Mouse (Mus musculus) limb, embryonic 10.5 days (tissue): ENCODE results near the gene Grm4. TPM values are rescaled to one million over a fixed set of nuclear protein-coding genes. Genes with fewer than 3 reads are reported as not detected.

Experiments used
- DNase-seq: peaks from one replicate; pipeline ENCODE4 v3.0.0-alpha.2; 2017; ENCODE audit warnings: low spot score
- H3K27ac ChIP-seq: fragments of 300-500 bp; sonication (generic); 2 replicates; pipeline ENCODE4 v1.5.1; 2016; ENCODE audit warnings: mild to moderate bottlenecking
- H3K27me3 ChIP-seq: fragments of 300-500 bp; sonication (generic); 2 replicates; pipeline ENCODE4 v1.6.1; 2016; ENCODE audit warnings: low read depth, mild to moderate bottlenecking; ENCODE audit not compliant: poor library complexity, severe bottlenecking
- H3K36me3 ChIP-seq: fragments of 300-500 bp; sonication (generic); 2 replicates; pipeline ENCODE4 v1.6.1; 2016; ENCODE audit warnings: mild to moderate bottlenecking, moderate library complexity
- H3K4me1 ChIP-seq: fragments of 300-500 bp; sonication (generic); 2 replicates; pipeline ENCODE4 v1.6.1; 2016
- H3K4me3 ChIP-seq: fragments of 300-500 bp; sonication (generic); 2 replicates; pipeline ENCODE4 v1.5.1; 2016; ENCODE audit warnings: mild to moderate bottlenecking, moderate library complexity
- H3K9me3 ChIP-seq: fragments of 300-500 bp; sonication (generic); replicated peaks from 2 replicates; pipeline ENCODE4 v1.6.1; 2016; ENCODE audit warnings: mild to moderate bottlenecking
- WGBS: fragments of 180-500 bp; shearing (Covaris S2); methylation state at CpG from one replicate; pipeline ENCODE4 v1.1.7; 2016; 5-methylcytosine and 5-hydroxymethylcytosine counted together
- polyA plus RNA-seq: library from polyadenylated mRNA; unstranded; fragments of >200 nt; fragmentation: Nextera tagmentation; extraction: Ambion mirVana; gene quantifications from 2 replicates; pipeline ENCODE4 v1.2.1, GENCODE M21; 2016

Gene Grm4
- polyA plus RNA-seq, 1 experiment from 2014 or later: 0.06 TPM

DNA sequence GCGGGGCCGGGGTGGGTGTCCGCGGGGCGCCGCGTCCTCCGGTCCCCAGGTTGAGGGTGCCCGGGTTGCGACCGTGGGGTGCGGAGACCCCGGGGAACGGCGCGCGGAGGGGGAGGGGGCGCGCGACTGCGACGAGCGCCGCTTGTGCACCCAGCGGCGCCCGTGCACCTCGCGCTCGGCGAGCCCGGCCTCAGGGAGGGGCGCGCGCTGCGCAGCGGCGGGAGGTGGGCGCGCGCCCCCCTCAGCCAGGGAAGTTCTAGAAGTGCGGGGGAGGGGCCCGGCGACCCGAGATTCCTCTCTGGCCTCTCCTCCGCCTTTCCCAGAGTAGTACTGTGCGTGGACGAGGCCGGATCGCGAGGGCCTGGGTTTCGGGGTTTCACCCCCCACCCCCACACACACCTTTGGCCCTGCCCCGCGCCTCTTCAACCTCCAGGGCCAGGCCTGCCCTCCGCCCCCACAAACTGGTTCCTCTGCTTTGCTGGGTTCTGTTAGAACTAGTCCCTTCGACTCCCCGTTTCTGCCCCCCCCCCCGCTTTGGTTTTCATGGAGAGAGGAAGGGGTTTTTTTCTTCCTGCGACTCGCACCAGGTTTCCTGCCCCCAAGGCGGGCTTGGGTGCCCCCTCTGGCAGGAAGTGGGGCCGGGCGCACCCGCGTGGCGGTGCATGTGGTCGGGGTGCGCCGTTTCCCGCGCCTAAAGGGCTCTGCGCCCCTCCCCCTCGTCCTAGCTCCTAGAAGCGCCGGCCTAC is 36.2 kb upstream of the Grm4 start:
- no peaks in the 10 kb centered on the region for H3K9me3 ChIP-seq
- no peaks in the 10 kb centered on the region for H3K27me3 ChIP-seq
- peak; percentile 86 for DNase-seq
- peak overlapping the region; percentile 98 for H3K4me3 ChIP-seq
- peaks cover 35% of the 10 kb centered on the region for H3K36me3 ChIP-seq
- WGBS: under 1% methylated on average over 70 of the region's 75 CpGs
- peak overlapping the region; percentile 99 for H3K27ac ChIP-seq
- peaks cover 73% of the 10 kb centered on the region for H3K4me1 ChIP-seq

DNA sequence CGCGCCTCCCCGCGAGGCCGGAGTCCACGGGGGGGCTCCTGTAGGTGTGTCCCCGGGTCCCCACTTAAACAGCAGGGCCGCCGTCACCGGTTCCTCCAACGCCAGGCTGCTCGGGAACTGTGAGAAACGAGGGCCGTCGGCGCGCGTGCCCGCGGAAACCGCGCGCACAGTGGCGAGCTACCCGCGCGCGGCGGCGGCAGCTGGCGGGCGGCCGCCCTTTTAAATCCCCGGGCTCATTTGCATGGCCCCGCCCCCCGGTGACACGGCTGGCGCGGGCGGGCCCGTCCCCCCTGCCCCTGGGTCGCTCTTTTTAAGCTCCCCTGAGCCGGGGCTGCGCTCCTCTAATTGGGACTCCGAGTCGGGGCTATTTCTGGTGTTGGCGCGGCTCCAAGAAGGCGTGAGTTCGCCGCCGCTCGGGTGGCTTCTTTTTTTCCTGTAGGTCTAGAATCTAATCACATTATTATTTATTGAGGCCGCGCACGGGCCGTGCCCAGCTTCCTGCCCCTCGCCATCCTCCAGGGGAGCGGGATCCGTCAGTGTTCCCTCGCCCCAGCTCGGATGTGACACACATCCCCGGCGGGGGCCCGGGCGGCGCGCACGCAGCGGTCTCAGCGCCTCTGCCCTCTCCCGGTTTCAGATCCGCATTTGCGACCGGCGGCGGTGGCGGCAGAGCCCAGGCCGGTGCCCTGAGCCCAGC is 35.3 kb upstream of the Grm4 start, which contains the start of gene Hmga1:
Gene Hmga1, plus strand, starts transcription at position 183 of the 697 bp plus-strand sequence.
- peaks cover 75% of the 10 kb centered on the region for H3K4me1 ChIP-seq
- WGBS: under 1% methylated on average over 78 of the region's 79 CpGs
- H3K9me3 ChIP-seq: no peaks in the 10 kb centered on the region
- peak; percentile 97 for DNase-seq
- H3K36me3 ChIP-seq: peaks cover 26% of the 10 kb centered on the region
- H3K27ac ChIP-seq: peak within 1 kb of the TSS; percentile 99
- peak within 1 kb of the TSS; percentile 98 for H3K4me3 ChIP-seq
- H3K27me3 ChIP-seq: no peaks in the 10 kb centered on the region

DNA sequence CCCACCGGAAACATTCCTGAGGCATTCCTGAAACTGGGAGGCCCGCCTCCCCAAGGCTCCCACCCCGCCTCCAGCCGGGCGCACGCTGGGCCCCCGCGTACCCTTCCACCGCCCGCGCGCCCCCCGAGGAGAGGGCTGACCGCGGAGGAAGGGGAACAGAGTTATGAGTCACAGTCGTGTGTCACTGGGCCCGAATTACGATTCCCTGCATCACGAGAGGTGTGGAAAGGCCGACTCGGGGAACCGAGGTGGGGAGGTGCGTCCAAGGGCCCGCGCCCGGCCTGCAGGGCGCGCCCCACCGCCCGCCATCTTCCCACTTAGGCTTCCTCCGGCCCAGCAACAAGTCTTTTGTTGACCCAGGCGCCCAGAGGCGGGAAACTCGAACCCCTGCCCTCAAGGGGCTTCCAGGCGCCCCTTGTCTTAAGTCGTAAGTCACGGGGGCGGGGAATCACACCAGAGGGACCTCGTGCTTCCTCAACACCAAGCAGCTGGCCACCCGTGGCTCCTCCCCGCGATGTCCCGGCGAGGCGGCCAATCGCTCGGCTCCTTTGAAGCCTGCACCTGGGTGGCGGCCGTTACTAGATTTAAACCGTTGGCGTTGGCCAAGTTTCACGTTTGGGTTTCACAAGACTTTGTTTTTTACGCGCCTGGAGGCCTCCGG is 34.4 kb upstream of the Grm4 start:
- peaks cover 74% of the 10 kb centered on the region for H3K4me1 ChIP-seq
- under 1% methylated on average over 55 of the region's 55 CpGs for WGBS
- no peaks in the 10 kb centered on the region for H3K27me3 ChIP-seq

DNA sequence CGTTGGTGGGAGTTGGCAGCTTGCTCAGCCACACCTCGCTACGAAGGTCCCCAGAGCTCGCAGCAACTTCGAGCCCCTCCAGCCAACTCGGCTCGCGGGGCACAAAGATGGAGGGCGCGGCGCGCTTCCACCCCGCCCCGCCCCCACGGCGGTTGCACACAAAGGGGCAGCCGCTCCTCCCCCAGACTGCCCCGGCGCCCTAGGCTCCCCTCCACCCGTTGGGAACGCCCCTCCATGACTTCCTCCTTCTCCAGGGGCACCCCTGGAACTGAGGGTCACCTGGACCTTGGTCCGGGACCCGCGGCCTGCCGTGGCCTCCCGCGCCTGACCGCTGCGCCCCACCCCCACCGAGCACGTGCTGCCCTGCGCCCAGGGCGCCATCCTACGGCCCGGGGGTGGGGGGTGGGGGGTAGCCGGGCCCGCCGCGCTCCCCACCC is 33.9 kb upstream of the Grm4 start:
- Histone ChIP-seq H3K36me3 (peaks cover 13% of the 10 kb centered on the region), H3K4me3 (peak overlapping the region; percentile 98), H3K27ac (peak overlapping the region; percentile 99), H3K27me3 (no peaks in the 10 kb centered on the region), H3K4me1 (peaks cover 69% of the 10 kb centered on the region), H3K9me3 (no peaks in the 10 kb centered on the region)
- 1% methylated on average over 39 of the region's 39 CpGs for WGBS
- no peak for DNase-seq

More for the DNA sequence above, 34.4 kb upstream of the Grm4 start:
- Histone ChIP-seq H3K36me3 (peaks cover 18% of the 10 kb centered on the region), H3K9me3 (no peaks in the 10 kb centered on the region), H3K4me3 (peak overlapping the region; percentile 98), H3K27ac (peak overlapping the region; percentile 99)
- peak; percentile 93 for DNase-seq

DNA sequence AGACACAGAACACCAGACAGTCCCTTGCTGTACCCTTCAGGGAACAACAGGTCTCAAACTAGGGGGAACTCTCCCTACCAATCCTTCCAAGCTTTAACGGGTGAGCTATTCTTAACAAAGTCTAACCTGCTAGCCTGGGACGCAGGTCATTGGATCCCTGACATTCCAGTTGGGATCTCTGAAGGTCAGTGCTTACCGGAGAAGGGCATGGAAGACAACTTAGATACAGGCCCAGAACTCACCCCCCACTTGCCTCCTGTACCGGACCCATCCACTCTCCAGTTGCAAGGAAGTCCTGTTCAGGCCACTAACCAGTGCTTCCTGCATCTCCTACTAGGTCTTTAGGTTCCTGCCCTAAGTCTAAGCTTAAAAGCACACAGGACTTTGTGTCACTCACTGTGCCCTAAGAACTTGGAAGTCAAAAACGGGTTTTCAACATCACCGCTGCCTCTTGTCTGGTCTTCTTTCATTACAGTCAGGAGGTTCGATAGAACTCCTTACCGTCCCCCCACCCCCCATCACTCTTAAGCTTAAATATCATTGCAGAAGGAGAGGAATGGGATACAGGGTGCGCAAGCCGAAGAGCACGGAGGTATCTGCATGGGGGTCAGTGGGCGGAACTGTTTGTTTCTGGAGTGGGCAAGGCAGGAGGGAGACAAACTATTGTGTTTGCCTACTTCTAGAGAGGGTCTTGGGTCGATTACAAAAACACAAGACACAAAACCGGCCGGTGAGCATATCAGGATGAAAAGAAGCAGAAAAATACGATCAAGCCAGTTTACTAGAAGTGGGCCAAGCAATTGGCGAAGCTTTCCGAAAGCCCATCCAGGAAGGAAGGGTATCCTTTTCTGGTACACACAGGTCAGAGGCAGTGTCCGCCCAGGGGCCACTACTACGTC is 33.1 kb upstream of the Grm4 start:
- DNase-seq: no peak
- H3K27me3 ChIP-seq: no peaks in the 10 kb centered on the region
- peaks cover 5% of the 10 kb centered on the region for H3K36me3 ChIP-seq
- H3K27ac ChIP-seq: peak overlapping the region; percentile 99
- peak overlapping the region; percentile 98 for H3K4me3 ChIP-seq
- H3K9me3 ChIP-seq: no peaks in the 10 kb centered on the region
- peaks cover 69% of the 10 kb centered on the region for H3K4me1 ChIP-seq
- WGBS: 41% methylated on average over 20 of the region's 20 CpGs

DNA sequence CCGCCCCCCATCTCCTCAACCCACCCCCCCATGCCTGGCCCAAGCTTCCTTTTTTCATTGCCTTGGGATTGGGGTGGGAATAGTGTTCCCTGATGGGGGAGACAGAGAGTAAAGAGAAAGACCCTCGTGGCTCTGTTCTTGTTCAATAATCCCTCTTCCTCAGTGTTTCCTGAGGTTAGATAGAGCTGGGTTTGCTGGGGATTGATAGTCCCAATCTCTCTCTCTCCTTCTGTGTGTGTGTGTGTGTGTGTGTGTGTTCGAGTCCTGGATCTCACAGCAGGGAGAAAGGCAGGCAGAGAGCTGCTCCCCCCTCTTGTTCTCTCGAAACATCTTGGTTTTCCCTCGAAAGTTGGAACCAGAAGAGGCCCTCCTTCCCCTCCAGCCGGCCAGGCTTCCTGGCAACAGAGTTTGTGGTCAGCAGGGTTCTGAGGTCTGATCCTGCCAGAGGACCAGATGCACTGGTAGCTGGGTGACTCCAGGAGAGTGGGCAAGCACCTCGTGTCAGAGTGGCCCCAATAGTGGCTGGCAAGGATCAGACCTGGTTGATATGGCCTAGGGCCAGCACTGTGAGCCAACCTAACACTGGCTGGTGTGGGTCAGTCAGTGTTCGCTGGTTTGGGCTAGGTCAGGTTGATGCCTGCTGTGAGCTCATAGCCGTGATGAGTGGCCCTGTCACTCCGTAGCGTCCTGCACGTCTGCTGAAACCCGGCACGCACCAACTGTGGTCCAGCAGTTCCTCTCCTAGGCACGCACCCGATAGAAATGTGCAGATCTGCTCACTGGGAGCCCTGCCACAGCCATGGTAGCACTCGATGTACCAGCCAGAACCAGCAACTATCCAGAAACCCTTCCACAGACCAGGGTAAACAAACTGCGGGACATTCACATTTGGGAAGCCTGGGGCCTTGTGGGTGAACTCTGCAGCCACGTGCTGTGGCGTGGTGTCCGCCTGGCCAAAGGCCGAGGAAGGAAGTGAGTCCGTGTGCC is 31.3 kb upstream of the Grm4 start:
- Histone ChIP-seq H3K4me1 (peaks cover 63% of the 10 kb centered on the region), H3K36me3 (no peaks in the 10 kb centered on the region), H3K27ac (peak overlapping the region; percentile 65), H3K27me3 (no peaks in the 10 kb centered on the region), H3K9me3 (no peaks in the 10 kb centered on the region), H3K4me3 (no peak overlapping the region)
- WGBS: 85% methylated on average over 23 of the region's 23 CpGs
- no peak for DNase-seq

DNA sequence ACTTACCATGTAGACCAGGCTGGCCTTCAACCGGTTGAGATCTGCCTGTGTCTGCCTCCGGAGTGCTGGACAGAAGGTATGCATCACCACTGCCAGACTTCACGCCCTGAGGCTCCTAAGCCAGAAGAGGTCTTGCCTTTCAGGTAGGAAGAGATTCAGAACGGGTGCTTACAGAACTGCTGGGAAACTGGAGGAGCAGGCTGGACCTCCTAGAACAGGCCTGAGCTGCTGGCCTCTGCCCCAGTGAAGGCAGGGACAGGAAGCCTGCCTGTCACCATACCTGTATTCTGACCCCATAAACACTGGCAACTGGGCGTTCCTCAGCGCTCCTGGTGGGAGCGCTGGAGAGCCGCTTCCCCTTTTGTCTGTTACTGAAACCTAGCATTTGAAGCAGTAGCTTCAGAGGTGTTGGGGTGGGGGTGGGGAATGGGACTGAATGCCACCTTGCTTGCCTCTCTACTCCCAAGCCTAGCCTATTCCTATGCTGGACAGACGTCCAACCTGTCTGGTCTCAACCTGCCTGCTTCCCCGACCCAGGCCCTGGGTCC is 30.3 kb upstream of the Grm4 start:
- no peaks in the 10 kb centered on the region for H3K9me3 ChIP-seq
- peak overlapping the region; percentile 65 for H3K27ac ChIP-seq
- H3K27me3 ChIP-seq: peaks cover 3% of the 10 kb centered on the region; the same call in 1 of the 2 replicates
- WGBS: 54% methylated on average over 10 of the region's 10 CpGs
- H3K4me1 ChIP-seq: peaks cover 69% of the 10 kb centered on the region
- DNase-seq: no peak
- no peaks in the 10 kb centered on the region for H3K36me3 ChIP-seq
- no peak overlapping the region for H3K4me3 ChIP-seq

DNA sequence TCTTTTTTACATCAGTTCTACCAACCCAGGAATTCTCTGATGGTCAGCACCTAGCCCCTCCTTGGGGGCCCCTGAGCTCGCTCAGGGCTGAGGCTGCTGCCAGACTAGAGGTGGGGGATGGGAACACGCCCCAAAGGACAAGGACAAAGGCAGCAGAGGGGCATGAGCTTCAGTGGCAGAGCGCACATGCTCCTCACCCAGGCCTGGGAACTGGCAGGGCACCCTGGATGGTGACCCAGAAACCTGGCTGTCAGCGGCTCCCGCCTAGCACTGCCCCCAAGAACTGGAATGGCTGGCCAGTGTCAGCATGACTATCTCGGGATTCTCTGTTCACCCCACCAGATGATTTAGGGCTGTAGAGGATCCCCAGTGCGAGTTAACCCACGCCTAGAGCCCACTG is 28.0 kb upstream of the Grm4 start:
- no peak for DNase-seq
- Histone ChIP-seq H3K27ac (peak overlapping the region; percentile 71), H3K4me3 (no peak overlapping the region), H3K27me3 (peaks cover 9% of the 10 kb centered on the region; the same call in 1 of the 2 replicates), H3K36me3 (no peaks in the 10 kb centered on the region), H3K4me1 (peaks cover 64% of the 10 kb centered on the region), H3K9me3 (no peaks in the 10 kb centered on the region)
- 56% methylated on average over 8 of the region's 8 CpGs for WGBS

DNA sequence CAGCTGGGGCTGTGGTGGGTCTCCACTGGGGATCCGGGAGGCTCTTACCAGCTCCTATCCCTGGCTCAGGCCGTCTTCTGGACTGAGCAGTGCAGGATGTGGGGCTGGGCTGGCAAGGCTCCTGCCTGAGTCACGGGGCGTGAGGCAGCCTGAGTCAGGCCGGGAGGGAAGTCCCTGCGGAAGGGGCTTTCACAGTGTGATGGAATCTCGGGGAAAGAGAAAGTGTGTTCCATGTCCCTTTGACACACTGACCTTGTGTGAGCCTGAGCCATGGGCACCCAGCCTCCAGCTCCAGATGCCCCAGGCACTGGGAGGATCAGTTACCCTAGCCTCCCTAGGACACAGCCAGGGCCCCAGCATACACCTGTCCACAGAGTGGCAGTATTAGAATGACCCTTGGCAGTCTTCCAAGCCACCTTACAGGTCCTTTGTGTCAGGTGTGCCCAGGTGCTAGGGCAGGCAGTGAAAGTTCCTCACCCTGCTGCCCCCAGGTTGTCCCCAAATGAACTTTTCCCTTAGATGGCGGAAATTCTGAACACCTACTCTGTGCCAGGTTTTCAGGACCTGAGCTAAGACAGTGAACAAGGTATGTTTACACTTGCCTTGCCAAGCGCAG is 26.2 kb upstream of the Grm4 start:
- Histone ChIP-seq H3K9me3 (no peaks in the 10 kb centered on the region), H3K27me3 (peaks cover 9% of the 10 kb centered on the region; the same call in 1 of the 2 replicates), H3K4me1 (peaks cover 59% of the 10 kb centered on the region), H3K27ac (peak overlapping the region; percentile 70), H3K36me3 (no peaks in the 10 kb centered on the region), H3K4me3 (0 out of 2 replicates have a peak overlapping the region, but pooled peaks have one; percentile 8)
- 78% methylated on average over 9 of the region's 9 CpGs for WGBS
- DNase-seq: no peak

DNA sequence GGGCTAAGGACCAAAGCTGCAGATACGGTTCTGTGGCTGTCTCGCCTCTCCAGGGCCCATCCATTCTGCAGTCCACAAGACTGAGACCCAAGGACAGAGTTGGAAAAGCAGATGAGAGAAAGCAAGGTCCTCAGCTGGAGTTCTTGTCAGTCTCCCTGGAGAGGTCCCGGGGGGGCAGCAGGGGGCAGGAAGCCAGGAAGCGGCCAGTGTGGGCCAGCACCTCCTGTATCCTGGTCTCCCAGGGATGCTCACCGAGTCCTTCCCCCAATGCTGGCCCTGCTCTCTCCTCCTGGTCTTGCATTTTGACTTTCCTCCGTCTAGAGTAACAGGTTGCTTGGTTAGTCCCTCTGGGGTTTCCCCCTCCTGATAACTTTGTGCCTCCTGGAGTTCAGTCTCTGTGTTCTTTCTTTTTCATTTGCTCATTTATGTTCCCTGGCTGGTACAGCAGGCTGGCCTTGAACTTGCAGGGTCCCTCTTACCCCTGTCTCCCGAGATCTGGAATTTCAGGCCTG is 25.4 kb upstream of the Grm4 start:
- no peak overlapping the region for H3K4me3 ChIP-seq
- peak overlapping the region; percentile 53; the same call in 1 of the 2 replicates for H3K27ac ChIP-seq
- no peak for DNase-seq
- no peaks in the 10 kb centered on the region for H3K36me3 ChIP-seq
- WGBS: 67% methylated on average over 7 of the region's 7 CpGs
- H3K9me3 ChIP-seq: no peaks in the 10 kb centered on the region
- peaks cover 9% of the 10 kb centered on the region; the same call in 1 of the 2 replicates for H3K27me3 ChIP-seq
- H3K4me1 ChIP-seq: peaks cover 56% of the 10 kb centered on the region
